Mouse (Mus musculus): ENCODE data around the gene Kidins220. TPM values are rescaled to one million over a fixed set of nuclear protein-coding genes. Genes with fewer than 3 reads are reported as not detected.

Kidins220 gene
- polyA plus RNA-seq, 1 experiment = 235 TPM

DNA sequence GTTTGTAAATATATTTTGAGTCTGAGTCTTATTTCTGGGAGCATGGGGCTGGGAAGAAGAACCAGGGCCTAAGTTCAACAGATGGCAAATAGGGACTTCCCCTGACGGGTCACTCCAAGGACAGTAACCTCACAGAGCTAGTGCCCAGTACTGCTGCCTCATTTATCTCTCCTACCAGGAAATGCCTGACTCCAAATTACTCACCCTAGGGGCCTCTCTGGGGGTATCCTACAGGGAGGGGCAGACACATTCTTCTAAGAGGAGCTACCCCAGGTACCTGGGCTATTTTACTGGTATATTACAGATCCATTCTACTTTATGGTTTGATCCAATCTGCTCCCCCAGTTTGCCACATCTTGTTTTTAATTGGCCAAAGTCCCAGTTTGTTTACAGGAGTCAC, 114.7 kb downstream of the Kidins220 start:
- TF ChIP-seq POLR2A (IDR thresholded peaks at IDR 0.05; ENCODE audit: insufficient read depth, low read depth, low read length) (no peak), CTCF (IDR thresholded peaks at IDR 0.05; ENCODE audit: insufficient read depth, low read depth, low read length) (no peak)
- WGBS = 100% methylated on average over 1 of the region's 1 CpGs
- Histone ChIP-seq H3K27ac (ENCODE audit: insufficient read depth, low read depth, low read length) (no peak overlapping the region), H3K4me1 (ENCODE audit: control insufficient read depth, insufficient read depth, low read length) (peaks cover 6% of the 10 kb centered on the region; the same call in 1 of the 2 replicates), H3K4me3 (ENCODE audit: insufficient read depth, low read depth, low read length) (no peak overlapping the region)

GRCm38 (mm10) chr12:25092027-25092704, 117.4 kb downstream of the Kidins220 start:
- Histone ChIP-seq H3K27ac (ENCODE audit: insufficient read depth, low read depth, low read length) (no peak overlapping the region), H3K4me3 (ENCODE audit: insufficient read depth, low read depth, low read length) (peak overlapping the region; percentile 42), H3K4me1 (ENCODE audit: control insufficient read depth, insufficient read depth, low read length) (peaks cover 10% of the 10 kb centered on the region; the same call in 1 of the 2 replicates)
- 8% methylated on average over 25 of the region's 25 CpGs for WGBS
- TF ChIP-seq CTCF (IDR thresholded peaks at IDR 0.05; ENCODE audit: insufficient read depth, low read depth, low read length) (peak; percentile 99), POLR2A (IDR thresholded peaks at IDR 0.05; ENCODE audit: insufficient read depth, low read depth, low read length) (no peak)

- Histone ChIP-seq H3K4me3 (ENCODE audit: insufficient read depth, low read depth, low read length) (peak overlapping the region; percentile 42), H3K4me1 (ENCODE audit: control insufficient read depth, insufficient read depth, low read length) (peaks cover 13% of the 10 kb centered on the region; the same call in 1 of the 2 replicates), H3K27ac (ENCODE audit: insufficient read depth, low read depth, low read length) (no peak overlapping the region)
- 7% methylated on average over 17 of the region's 17 CpGs for WGBS
- TF ChIP-seq POLR2A (IDR thresholded peaks at IDR 0.05; ENCODE audit: insufficient read depth, low read depth, low read length) (no peak), CTCF (IDR thresholded peaks at IDR 0.05; ENCODE audit: insufficient read depth, low read depth, low read length) (no peak)
These were observed 118.1 kb downstream of the Kidins220 start for GRCm38 (mm10) chr12:25092751-25093211.

- H3K27ac ChIP-seq (ENCODE audit: insufficient read depth, low read depth, low read length) = no peak overlapping the region
- H3K4me1 ChIP-seq (ENCODE audit: control insufficient read depth, insufficient read depth, low read length) = peaks cover 16% of the 10 kb centered on the region
- TF ChIP-seq CTCF (IDR thresholded peaks at IDR 0.05; ENCODE audit: insufficient read depth, low read depth, low read length) (no peak), POLR2A (IDR thresholded peaks at IDR 0.05; ENCODE audit: insufficient read depth, low read depth, low read length) (no peak)
- WGBS = 40% methylated on average over 11 of the region's 11 CpGs
- H3K4me3 ChIP-seq (ENCODE audit: insufficient read depth, low read depth, low read length) = peak overlapping the region; percentile 42
These were observed 118.6 kb downstream of the Kidins220 start for GRCm38 (mm10) chr12:25093241-25093774.

GRCm38 (mm10) chr12:25094621-25095521, 120.1 kb downstream of the Kidins220 start:
- peak overlapping the region; percentile 35 for H3K27ac ChIP-seq (ENCODE audit: insufficient read depth, low read depth, low read length)
- peaks cover 29% of the 10 kb centered on the region for H3K4me1 ChIP-seq (ENCODE audit: control insufficient read depth, insufficient read depth, low read length)
- 4% methylated on average over 22 of the region's 22 CpGs for WGBS
- no peak for TF ChIP-seq CTCF (IDR thresholded peaks at IDR 0.05; ENCODE audit: insufficient read depth, low read depth, low read length)
- TF ChIP-seq POLR2A (IDR thresholded peaks at IDR 0.05; ENCODE audit: insufficient read depth, low read depth, low read length) = no peak
- H3K4me3 ChIP-seq (ENCODE audit: insufficient read depth, low read depth, low read length) = peak overlapping the region; percentile 62

DNA sequence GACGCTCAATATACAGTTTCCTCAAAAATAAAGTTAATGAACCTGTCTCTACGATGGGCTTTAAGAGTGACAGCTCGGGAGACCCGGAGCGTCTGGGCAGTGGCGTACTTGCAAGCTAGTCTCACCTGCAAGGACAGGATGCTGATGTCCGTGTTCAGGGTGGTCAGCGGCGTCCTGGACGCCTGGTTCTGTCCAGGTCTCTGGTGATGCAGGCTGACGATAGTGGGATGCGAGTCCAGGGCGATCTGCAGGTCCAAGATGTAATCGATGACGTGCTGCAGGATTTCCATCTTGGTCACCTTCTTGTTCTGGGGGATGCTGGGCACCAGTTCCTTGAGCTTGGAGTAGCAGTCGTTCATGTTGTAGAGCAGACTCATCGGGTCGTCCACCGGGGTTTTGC, 120.8 kb downstream of the Kidins220 start:
- H3K27ac ChIP-seq (ENCODE audit: insufficient read depth, low read depth, low read length) = peak overlapping the region; percentile 35
- H3K4me1 ChIP-seq (ENCODE audit: control insufficient read depth, insufficient read depth, low read length) = peaks cover 34% of the 10 kb centered on the region
- under 1% methylated on average over 19 of the region's 19 CpGs for WGBS
- peak overlapping the region; percentile 62 for H3K4me3 ChIP-seq (ENCODE audit: insufficient read depth, low read depth, low read length)
- TF ChIP-seq CTCF (IDR thresholded peaks at IDR 0.05; ENCODE audit: insufficient read depth, low read depth, low read length) (no peak), POLR2A (IDR thresholded peaks at IDR 0.05; ENCODE audit: insufficient read depth, low read depth, low read length) (no peak)

GRCm38 (mm10) chr12:25095974-25096639, 121.4 kb downstream of the Kidins220 start:
- peak overlapping the region; percentile 62 for H3K4me3 ChIP-seq (ENCODE audit: insufficient read depth, low read depth, low read length)
- peak overlapping the region; percentile 62 for H3K27ac ChIP-seq (ENCODE audit: insufficient read depth, low read depth, low read length)
- WGBS = under 1% methylated on average over 41 of the region's 41 CpGs
- TF ChIP-seq CTCF (IDR thresholded peaks at IDR 0.05; ENCODE audit: insufficient read depth, low read depth, low read length) = 0 out of 2 replicates have a peak, but pooled peaks have one; percentile 8
- TF ChIP-seq POLR2A (IDR thresholded peaks at IDR 0.05; ENCODE audit: insufficient read depth, low read depth, low read length) = peak; percentile 90
- peaks cover 40% of the 10 kb centered on the region for H3K4me1 ChIP-seq (ENCODE audit: control insufficient read depth, insufficient read depth, low read length)

- 11% methylated on average over 15 of the region's 15 CpGs for WGBS
- H3K4me3 ChIP-seq (ENCODE audit: insufficient read depth, low read depth, low read length) = peak overlapping the region; percentile 62
- TF ChIP-seq CTCF (IDR thresholded peaks at IDR 0.05; ENCODE audit: insufficient read depth, low read depth, low read length) (no peak), POLR2A (IDR thresholded peaks at IDR 0.05; ENCODE audit: insufficient read depth, low read depth, low read length) (no peak)
- peaks cover 40% of the 10 kb centered on the region for H3K4me1 ChIP-seq (ENCODE audit: control insufficient read depth, insufficient read depth, low read length)
- peak overlapping the region; percentile 62 for H3K27ac ChIP-seq (ENCODE audit: insufficient read depth, low read depth, low read length)
These were observed 121.9 kb downstream of the Kidins220 start for GRCm38 (mm10) chr12:25096640-25097051.
